Mouse (Mus musculus) forebrain, embryonic 12.5 days (tissue): ENCODE data around the gene Fxyd1. TPM values are rescaled to one million over a fixed set of nuclear protein-coding genes. Genes with fewer than 3 reads are reported as not detected.
A peak's percentile ranks its signal among the peaks of the same experiment; 100 is the strongest.

Source experiments
- ATAC-seq: fragments of 200-750 bp; cut with Nextera tagmentation; 2 replicates; pipeline ENCODE4 v1.8.0; 2017; ENCODE audit warnings: moderate TSS enrichment; ENCODE audit not compliant: low FRiP score
- H3K27ac ChIP-seq: fragments of 300-500 bp; sonication (generic); 2 replicates; pipeline ENCODE4 v1.5.1; 2016; ENCODE audit warnings: mild to moderate bottlenecking
- H3K27me3 ChIP-seq: fragments of 300-500 bp; sonication (generic); 2 replicates; pipeline ENCODE4 v1.6.1; 2016; ENCODE audit warnings: mild to moderate bottlenecking
- H3K36me3 ChIP-seq: fragments of 300-500 bp; sonication (generic); replicated peaks from 2 replicates; pipeline ENCODE4 v1.6.1; 2016; ENCODE audit warnings: mild to moderate bottlenecking
- H3K4me1 ChIP-seq: fragments of 300-500 bp; sonication (generic); 2 replicates; pipeline ENCODE4 v1.6.1; 2016
- H3K4me2 ChIP-seq: fragments of 300-500 bp; sonication (generic); 2 replicates; pipeline ENCODE4 v1.6.1; 2016; ENCODE audit warnings: mild to moderate bottlenecking, moderate library complexity
- H3K4me3 ChIP-seq: fragments of 300-500 bp; sonication (generic); replicated peaks from 2 replicates; pipeline ENCODE4 v1.5.1; 2016; ENCODE audit warnings: mild to moderate bottlenecking
- H3K9ac ChIP-seq: fragments of 300-500 bp; sonication (generic); 2 replicates; pipeline ENCODE4 v1.6.1; 2016; ENCODE audit warnings: mild to moderate bottlenecking
- H3K9me3 ChIP-seq: fragments of 300-500 bp; sonication (generic); 2 replicates; pipeline ENCODE4 v1.6.1; 2016
- WGBS: fragments of 180-500 bp; shearing (Covaris S2); methylation state at CpG from one replicate; pipeline ENCODE4 v1.1.7; 2016; 5-methylcytosine and 5-hydroxymethylcytosine counted together
- polyA plus RNA-seq: library from polyadenylated mRNA; unstranded; fragments of >200 nt; fragmentation: Nextera tagmentation; extraction: Ambion mirVana; gene quantifications from 2 replicates; pipeline ENCODE4 v1.2.1, GENCODE M21; 2016

Fxyd1 gene
- polyA plus RNA-seq, 1 experiment from 2014 or later: 6.5 TPM

GRCm38 (mm10) chr7:31074713-31075069 lies 17.7 kb upstream of the Fxyd1 start:
- H3K4me2 ChIP-seq: no peak overlapping the region
- no peak overlapping the region for H3K27ac ChIP-seq
- no peaks in the 10 kb centered on the region for H3K36me3 ChIP-seq
- 82% methylated on average over 5 of the region's 5 CpGs for WGBS
- H3K9me3 ChIP-seq: no peaks in the 10 kb centered on the region
- no peak for ATAC-seq
- no peaks in the 10 kb centered on the region; the same call in 1 of the 2 replicates for H3K4me1 ChIP-seq
- no peak overlapping the region for H3K9ac ChIP-seq
- H3K4me3 ChIP-seq: no peak overlapping the region
- no peaks in the 10 kb centered on the region for H3K27me3 ChIP-seq

DNA sequence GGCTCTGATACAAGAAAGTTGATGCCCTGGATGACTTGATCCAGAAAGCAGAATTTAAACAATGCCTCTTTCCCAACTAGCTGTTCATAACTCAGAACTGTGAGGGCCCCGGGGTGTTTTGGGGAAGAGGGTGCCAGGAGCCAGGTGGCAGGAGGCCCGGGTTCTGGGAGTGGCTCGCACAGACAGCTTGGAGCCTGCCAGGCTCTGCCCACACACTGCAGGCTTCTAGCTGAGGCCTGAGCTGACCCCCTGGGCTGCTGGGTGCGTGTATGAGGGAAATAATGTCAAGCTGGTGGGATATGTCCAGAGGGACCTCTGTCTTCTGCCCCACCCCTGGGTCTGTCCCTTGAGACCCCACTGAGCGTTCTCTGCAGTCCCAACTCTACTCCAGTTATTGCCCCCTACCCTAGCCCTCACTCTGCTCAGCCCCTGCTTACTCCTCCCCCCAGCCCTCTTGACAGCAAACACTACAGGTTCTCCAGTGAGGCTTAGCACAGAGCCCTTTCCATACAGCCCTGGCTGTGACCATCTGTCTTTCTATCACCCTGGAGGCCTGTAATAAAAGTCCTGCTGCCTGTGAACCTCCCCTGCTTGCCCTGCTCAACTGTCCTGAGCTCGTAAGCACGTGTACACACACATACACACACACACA lies 17.2 kb upstream of the Fxyd1 start:
- no peaks in the 10 kb centered on the region for H3K36me3 ChIP-seq
- no peaks in the 10 kb centered on the region for H3K9me3 ChIP-seq
- H3K27me3 ChIP-seq: no peaks in the 10 kb centered on the region
- no peak for ATAC-seq
- no peak overlapping the region for H3K9ac ChIP-seq
- H3K4me2 ChIP-seq: no peak overlapping the region
- no peak overlapping the region for H3K27ac ChIP-seq
- no peaks in the 10 kb centered on the region; the same call in 1 of the 2 replicates for H3K4me1 ChIP-seq
- no peak overlapping the region for H3K4me3 ChIP-seq
- WGBS: 68% methylated on average over 7 of the region's 7 CpGs

DNA sequence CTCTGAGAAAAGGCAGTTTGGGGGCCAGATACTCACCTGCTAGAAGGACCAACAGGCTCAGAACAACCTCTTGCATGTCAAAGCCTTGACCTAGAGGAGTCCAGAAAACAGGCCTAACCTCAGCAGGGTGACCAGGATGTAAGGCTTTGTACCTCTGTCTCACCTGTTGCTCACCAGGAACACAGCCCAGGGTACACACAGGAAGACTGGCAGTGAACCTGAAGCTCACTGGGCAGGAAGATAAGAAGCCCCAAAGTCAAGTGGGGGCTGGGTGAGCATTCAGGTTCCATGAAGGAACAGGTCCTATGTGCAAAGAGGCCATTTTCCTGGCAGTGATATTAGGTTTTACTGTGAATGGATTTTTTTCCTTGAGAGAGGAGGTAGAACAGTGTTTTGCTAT lies 16.5 kb upstream of the Fxyd1 start:
- H3K36me3 ChIP-seq: no peaks in the 10 kb centered on the region
- no peak overlapping the region for H3K4me3 ChIP-seq
- no peak overlapping the region for H3K9ac ChIP-seq
- H3K4me2 ChIP-seq: no peak overlapping the region
- no peaks in the 10 kb centered on the region; the same call in 1 of the 2 replicates for H3K4me1 ChIP-seq
- no peak overlapping the region for H3K27ac ChIP-seq
- H3K9me3 ChIP-seq: no peaks in the 10 kb centered on the region
- ATAC-seq: no peak
- H3K27me3 ChIP-seq: no peaks in the 10 kb centered on the region

DNA sequence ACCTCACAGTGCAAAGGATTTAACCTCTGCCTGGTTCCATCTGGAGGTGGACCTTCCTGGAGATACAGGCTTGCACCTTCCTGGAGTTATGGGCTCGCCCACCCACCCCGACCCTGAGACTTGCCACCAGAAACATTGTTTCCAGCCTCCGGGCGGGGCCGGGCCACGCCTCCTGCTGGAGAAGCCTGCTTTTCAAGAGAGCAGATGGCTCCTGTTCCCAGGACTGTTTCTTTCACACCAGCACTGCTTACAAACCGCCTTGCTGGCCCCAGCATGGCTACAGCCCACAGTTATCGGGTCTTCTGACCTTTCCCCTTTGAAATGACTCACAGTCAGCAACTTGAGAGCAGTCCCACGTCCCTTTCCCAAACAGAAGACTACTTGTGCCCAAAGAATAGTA lies 15.3 kb upstream of the Fxyd1 start:
- 67% methylated on average over 9 of the region's 9 CpGs for WGBS
- Histone ChIP-seq H3K27ac (no peak overlapping the region), H3K9ac (no peak overlapping the region), H3K4me2 (no peak overlapping the region), H3K27me3 (no peaks in the 10 kb centered on the region), H3K36me3 (no peaks in the 10 kb centered on the region), H3K4me3 (no peak overlapping the region), H3K4me1 (no peaks in the 10 kb centered on the region; the same call in 1 of the 2 replicates), H3K9me3 (no peaks in the 10 kb centered on the region)
- no peak for ATAC-seq

DNA sequence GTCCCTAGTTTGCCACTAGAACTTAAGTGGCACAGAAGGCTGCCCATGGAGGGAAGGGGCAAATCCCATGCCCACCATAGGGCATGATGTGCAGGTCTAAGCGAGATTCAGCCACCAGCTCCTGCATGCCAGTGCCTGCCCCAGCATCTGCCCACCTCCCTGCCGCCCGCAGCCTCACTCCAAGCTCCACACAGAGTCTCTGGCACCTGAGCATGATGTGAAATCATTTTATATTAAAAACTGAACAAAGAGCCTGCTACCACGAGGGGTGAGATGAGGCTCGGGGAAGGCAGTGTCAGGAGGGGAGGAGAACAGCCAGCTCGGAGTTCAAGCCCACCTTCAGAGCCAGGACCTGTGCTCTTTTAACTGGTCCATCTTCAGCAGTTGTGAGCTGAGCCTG lies 13.3 kb upstream of the Fxyd1 start:
- 77% methylated on average over 6 of the region's 6 CpGs for WGBS
- Histone ChIP-seq H3K36me3 (no peaks in the 10 kb centered on the region), H3K27ac (no peak overlapping the region), H3K27me3 (no peaks in the 10 kb centered on the region; the same call in 1 of the 2 replicates), H3K9ac (no peak overlapping the region), H3K4me2 (no peak overlapping the region), H3K4me3 (no peak overlapping the region), H3K4me1 (no peaks in the 10 kb centered on the region; the same call in 1 of the 2 replicates), H3K9me3 (no peaks in the 10 kb centered on the region)
- no peak for ATAC-seq

DNA sequence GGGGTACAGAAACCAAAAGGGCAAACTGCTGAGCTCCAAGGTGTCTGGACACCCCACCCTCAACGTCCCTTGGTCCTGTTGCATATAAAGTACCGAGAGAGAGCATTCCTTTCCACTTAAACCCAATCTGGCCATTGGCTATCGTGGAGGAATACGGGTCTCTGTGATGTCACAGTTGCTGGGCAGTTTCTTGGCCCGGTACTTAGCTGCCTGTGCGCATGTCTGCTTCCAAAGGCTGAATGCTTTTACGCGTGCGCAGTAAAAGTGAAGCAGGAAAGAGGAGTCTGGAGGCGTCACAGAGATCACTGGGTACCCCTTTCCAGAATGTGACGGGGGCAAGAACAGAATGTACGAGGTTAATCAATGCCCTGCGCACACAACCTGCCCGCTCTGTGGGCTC lies 12.5 kb upstream of the Fxyd1 start:
- 90% methylated on average over 14 of the region's 14 CpGs for WGBS
- H3K9me3 ChIP-seq: no peaks in the 10 kb centered on the region
- H3K9ac ChIP-seq: no peak overlapping the region
- no peak for ATAC-seq
- no peak overlapping the region for H3K4me3 ChIP-seq
- H3K4me1 ChIP-seq: no peaks in the 10 kb centered on the region; the same call in 1 of the 2 replicates
- no peaks in the 10 kb centered on the region for H3K36me3 ChIP-seq
- H3K4me2 ChIP-seq: no peak overlapping the region
- no peak overlapping the region for H3K27ac ChIP-seq
- no peaks in the 10 kb centered on the region; the same call in 1 of the 2 replicates for H3K27me3 ChIP-seq

DNA sequence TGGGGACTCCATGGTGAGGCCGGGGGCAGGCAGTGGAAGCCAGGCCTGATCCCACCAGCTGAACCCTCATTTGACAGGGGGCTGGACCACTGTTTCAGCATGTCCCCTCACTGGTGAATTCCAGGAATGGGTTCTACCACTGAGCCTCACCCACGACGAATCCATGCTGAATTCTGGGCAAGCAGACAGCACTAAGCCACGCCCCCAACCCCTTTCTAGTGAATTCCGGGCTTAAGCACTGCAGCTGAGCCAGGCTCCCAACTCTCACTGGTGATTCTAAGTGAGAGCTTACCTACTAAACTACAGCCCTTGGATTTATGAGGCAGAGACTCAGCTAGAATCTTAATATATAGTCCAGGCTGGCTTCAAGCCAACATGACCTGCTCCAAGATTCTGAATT lies 10.8 kb upstream of the Fxyd1 start:
- Histone ChIP-seq H3K9me3 (no peaks in the 10 kb centered on the region), H3K9ac (no peak overlapping the region), H3K27me3 (no peaks in the 10 kb centered on the region; the same call in 1 of the 2 replicates), H3K4me2 (no peak overlapping the region), H3K36me3 (no peaks in the 10 kb centered on the region), H3K4me1 (no peaks in the 10 kb centered on the region; the same call in 1 of the 2 replicates), H3K27ac (no peak overlapping the region), H3K4me3 (no peak overlapping the region)
- no peak for ATAC-seq
- 54% methylated on average over 5 of the region's 5 CpGs for WGBS

DNA sequence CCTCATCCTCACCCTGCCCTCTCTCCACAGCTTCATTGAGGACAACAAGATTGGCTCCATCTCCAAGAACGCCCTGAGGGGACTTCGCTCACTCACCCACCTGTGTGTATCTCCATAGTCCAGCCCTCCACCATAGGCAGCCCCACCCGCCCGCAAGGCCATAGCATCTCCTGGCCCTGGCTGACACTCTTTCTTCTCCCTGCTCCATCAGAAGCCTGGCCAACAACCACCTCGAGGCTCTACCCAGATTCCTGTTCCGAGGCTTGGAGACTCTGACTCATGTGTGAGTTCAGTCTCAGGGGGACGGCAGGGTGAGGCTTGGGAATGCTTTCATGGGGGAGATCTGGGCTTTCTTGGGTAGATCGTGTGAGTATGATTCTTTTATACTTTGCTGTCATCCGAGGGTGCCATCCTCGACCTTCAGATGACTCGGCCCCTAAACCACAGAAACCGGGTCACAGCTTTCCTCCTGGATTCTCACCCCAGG lies 6.1 kb upstream of the Fxyd1 start:
- Histone ChIP-seq H3K9me3 (no peaks in the 10 kb centered on the region), H3K4me3 (no peak overlapping the region), H3K27me3 (no peaks in the 10 kb centered on the region; the same call in 1 of the 2 replicates), H3K27ac (no peak overlapping the region), H3K4me1 (0 out of 2 replicates have a peak, but pooled peaks cover 5% of the 10 kb centered on the region), H3K36me3 (no peaks in the 10 kb centered on the region), H3K9ac (no peak overlapping the region), H3K4me2 (no peak overlapping the region)
- WGBS: 92% methylated on average over 12 of the region's 12 CpGs
- no peak for ATAC-seq

DNA sequence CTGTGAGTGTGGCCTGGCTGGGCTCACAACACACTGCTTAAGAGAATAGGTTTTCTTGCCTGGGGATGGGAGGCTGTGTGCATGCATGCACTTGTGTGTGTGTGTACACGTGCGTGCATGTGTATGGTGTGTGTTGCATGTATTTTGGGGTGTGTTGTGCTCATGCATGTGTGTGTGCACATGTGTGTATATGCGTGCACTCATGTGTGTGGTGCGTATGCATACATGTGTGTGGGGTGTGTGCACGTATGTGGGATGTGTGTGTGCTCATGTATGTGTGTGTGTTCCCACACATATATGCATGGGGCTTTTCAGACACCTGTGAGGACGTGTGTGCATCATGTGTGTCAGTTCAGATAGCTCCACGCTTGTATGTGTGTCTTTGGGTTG lies 3.6 kb upstream of the Fxyd1 start:
- Histone ChIP-seq H3K9ac (no peak overlapping the region), H3K4me1 (peaks cover 6% of the 10 kb centered on the region), H3K9me3 (no peaks in the 10 kb centered on the region), H3K27me3 (0 out of 2 replicates have a peak, but pooled peaks cover 7% of the 10 kb centered on the region), H3K4me3 (no peak overlapping the region), H3K27ac (no peak overlapping the region), H3K36me3 (no peaks in the 10 kb centered on the region), H3K4me2 (no peak overlapping the region)
- ATAC-seq: no peak
- 87% methylated on average over 7 of the region's 7 CpGs for WGBS

GRCm38 (mm10) chr7:31059919-31060620 lies 3.1 kb upstream of the Fxyd1 start:
- Histone ChIP-seq H3K4me2 (no peak overlapping the region), H3K4me1 (peaks cover 11% of the 10 kb centered on the region), H3K9ac (no peak overlapping the region), H3K36me3 (no peaks in the 10 kb centered on the region), H3K4me3 (no peak overlapping the region), H3K27me3 (peaks cover 11% of the 10 kb centered on the region; the same call in 1 of the 2 replicates), H3K9me3 (no peaks in the 10 kb centered on the region), H3K27ac (no peak overlapping the region)
- WGBS: 60% methylated on average over 10 of the region's 11 CpGs
- ATAC-seq: no peak

- WGBS: 6% methylated on average over 2 of the region's 2 CpGs
Observed at GRCm38 (mm10) chr7:31059108-31059507, 2.1 kb upstream of the Fxyd1 start, which contains the start of gene Lgi4. TSS of gene Lgi4 (plus strand) at chr7:31059342.

DNA sequence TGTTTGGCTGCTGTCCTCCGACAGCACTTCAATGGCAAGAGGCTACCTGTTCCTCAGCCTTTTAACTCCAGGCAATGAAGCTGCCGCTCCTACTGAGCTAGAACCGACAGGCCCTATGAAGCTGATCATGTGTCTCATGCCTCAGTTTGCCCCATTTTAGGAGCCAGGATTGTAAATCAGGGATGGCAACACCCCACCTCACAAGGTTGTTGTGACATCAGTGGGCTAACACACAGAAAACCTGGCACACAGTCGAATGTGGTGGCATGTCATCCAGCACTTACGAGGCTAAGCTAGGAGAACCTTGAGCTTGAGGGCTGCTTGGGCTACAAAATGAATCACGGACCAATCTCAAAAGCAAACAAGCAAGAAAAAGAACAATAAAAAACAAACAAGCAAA lies 1.2 kb upstream of the Fxyd1 start:
- H3K9me3 ChIP-seq: no peaks in the 10 kb centered on the region
- H3K27ac ChIP-seq: no peak overlapping the region
- peaks cover 30% of the 10 kb centered on the region for H3K27me3 ChIP-seq
- H3K4me3 ChIP-seq: no peak overlapping the region
- WGBS: 81% methylated on average over 6 of the region's 6 CpGs
- no peak for ATAC-seq
- no peak overlapping the region for H3K9ac ChIP-seq
- no peaks in the 10 kb centered on the region for H3K36me3 ChIP-seq
- peaks cover 16% of the 10 kb centered on the region for H3K4me1 ChIP-seq
- no peak overlapping the region for H3K4me2 ChIP-seq

More at GRCm38 (mm10) chr7:31059108-31059507, 2.1 kb upstream of the Fxyd1 start, which contains the start of gene Lgi4:
- Histone ChIP-seq H3K27ac (no peak within 1 kb of the TSS), H3K27me3 (peaks cover 21% of the 10 kb centered on the region), H3K9ac (no peak within 1 kb of the TSS), H3K9me3 (no peaks in the 10 kb centered on the region), H3K4me1 (peaks cover 16% of the 10 kb centered on the region), H3K4me2 (no peak within 1 kb of the TSS), H3K4me3 (no peak within 1 kb of the TSS), H3K36me3 (no peaks in the 10 kb centered on the region)
- ATAC-seq: peak; percentile 79
